Mouse (Mus musculus): Measurements from ENCODE around the gene Eps8. TPM values are rescaled to one million over a fixed set of nuclear protein-coding genes. Genes with fewer than 3 reads are reported as not detected.

The Eps8 gene
- polyA plus RNA-seq, 1 experiment, result 23.0 TPM

GRCm38 (mm10) chr6:137565890-137566289 lies 88.8 kb downstream of the Eps8 start:
- no peak overlapping the region for H3K27ac ChIP-seq (ENCODE audit: insufficient read depth, low read length)
- TF ChIP-seq POLR2A (IDR thresholded peaks at IDR 0.05; ENCODE audit: extremely low read depth, insufficient read depth, low read length) (no peak), CTCF (IDR thresholded peaks at IDR 0.05; ENCODE audit: extremely low read depth, insufficient read depth, low read length) (no peak)
- H3K4me3 ChIP-seq (ENCODE audit: insufficient read depth, low read length), result no peak overlapping the region
- H3K4me1 ChIP-seq (ENCODE audit: control insufficient read depth, insufficient read depth, low read length), result peaks cover 2% of the 10 kb centered on the region

- H3K27ac ChIP-seq (ENCODE audit: insufficient read depth, low read length), result no peak overlapping the region
- TF ChIP-seq CTCF (IDR thresholded peaks at IDR 0.05; ENCODE audit: extremely low read depth, insufficient read depth, low read length) (no peak), POLR2A (IDR thresholded peaks at IDR 0.05; ENCODE audit: extremely low read depth, insufficient read depth, low read length) (no peak)
Measured at GRCm38 (mm10) chr6:137565454-137565853, 89.2 kb downstream of the Eps8 start.

GRCm38 (mm10) chr6:137560358-137560859 lies 94.3 kb downstream of the Eps8 start:
- H3K27ac ChIP-seq (ENCODE audit: insufficient read depth, low read length), result 0 out of 2 replicates have a peak overlapping the region, but pooled peaks have one; percentile 46
- TF ChIP-seq CTCF (IDR thresholded peaks at IDR 0.05; ENCODE audit: extremely low read depth, insufficient read depth, low read length), result no peak
- no peak for TF ChIP-seq POLR2A (IDR thresholded peaks at IDR 0.05; ENCODE audit: extremely low read depth, insufficient read depth, low read length)

More at GRCm38 (mm10) chr6:137565454-137565853, 89.2 kb downstream of the Eps8 start:
- peaks cover 2% of the 10 kb centered on the region; the same call in 1 of the 2 replicates for H3K4me1 ChIP-seq (ENCODE audit: control insufficient read depth, insufficient read depth, low read length)
- H3K4me3 ChIP-seq (ENCODE audit: insufficient read depth, low read length), result no peak overlapping the region

GRCm38 (mm10) chr6:137558840-137559239 lies 95.8 kb downstream of the Eps8 start:
- H3K27ac ChIP-seq (ENCODE audit: insufficient read depth, low read length), result no peak overlapping the region
- TF ChIP-seq POLR2A (IDR thresholded peaks at IDR 0.05; ENCODE audit: extremely low read depth, insufficient read depth, low read length) (no peak), CTCF (IDR thresholded peaks at IDR 0.05; ENCODE audit: extremely low read depth, insufficient read depth, low read length) (no peak)
- H3K4me3 ChIP-seq (ENCODE audit: insufficient read depth, low read length), result no peak overlapping the region
- peaks cover 2% of the 10 kb centered on the region; the same call in 1 of the 2 replicates for H3K4me1 ChIP-seq (ENCODE audit: control insufficient read depth, insufficient read depth, low read length)

More at GRCm38 (mm10) chr6:137560358-137560859, 94.3 kb downstream of the Eps8 start:
- Histone ChIP-seq H3K4me3 (ENCODE audit: insufficient read depth, low read length) (no peak overlapping the region), H3K4me1 (ENCODE audit: control insufficient read depth, insufficient read depth, low read length) (peaks cover 2% of the 10 kb centered on the region; the same call in 1 of the 2 replicates)

GRCm38 (mm10) chr6:137557671-137558070 lies 97.0 kb downstream of the Eps8 start:
- H3K27ac ChIP-seq (ENCODE audit: insufficient read depth, low read length), result no peak overlapping the region
- TF ChIP-seq POLR2A (IDR thresholded peaks at IDR 0.05; ENCODE audit: extremely low read depth, insufficient read depth, low read length) (no peak), CTCF (IDR thresholded peaks at IDR 0.05; ENCODE audit: extremely low read depth, insufficient read depth, low read length) (no peak)
- H3K4me3 ChIP-seq (ENCODE audit: insufficient read depth, low read length), result no peak overlapping the region
- H3K4me1 ChIP-seq (ENCODE audit: control insufficient read depth, insufficient read depth, low read length), result peaks cover 2% of the 10 kb centered on the region; the same call in 1 of the 2 replicates

GRCm38 (mm10) chr6:137557159-137557558 lies 97.5 kb downstream of the Eps8 start:
- H3K27ac ChIP-seq (ENCODE audit: insufficient read depth, low read length), result no peak overlapping the region
- TF ChIP-seq POLR2A (IDR thresholded peaks at IDR 0.05; ENCODE audit: extremely low read depth, insufficient read depth, low read length) (no peak), CTCF (IDR thresholded peaks at IDR 0.05; ENCODE audit: extremely low read depth, insufficient read depth, low read length) (no peak)
- no peak overlapping the region for H3K4me3 ChIP-seq (ENCODE audit: insufficient read depth, low read length)
- H3K4me1 ChIP-seq (ENCODE audit: control insufficient read depth, insufficient read depth, low read length), result peaks cover 2% of the 10 kb centered on the region; the same call in 1 of the 2 replicates

- peaks cover 2% of the 10 kb centered on the region; the same call in 1 of the 2 replicates for H3K4me1 ChIP-seq (ENCODE audit: control insufficient read depth, insufficient read depth, low read length)
- H3K27ac ChIP-seq (ENCODE audit: insufficient read depth, low read length), result no peak overlapping the region
- no peak overlapping the region for H3K4me3 ChIP-seq (ENCODE audit: insufficient read depth, low read length)
- TF ChIP-seq CTCF (IDR thresholded peaks at IDR 0.05; ENCODE audit: extremely low read depth, insufficient read depth, low read length), result no peak
- no peak for TF ChIP-seq POLR2A (IDR thresholded peaks at IDR 0.05; ENCODE audit: extremely low read depth, insufficient read depth, low read length)
Measured at GRCm38 (mm10) chr6:137556636-137557035, 98.0 kb downstream of the Eps8 start.

- TF ChIP-seq POLR2A (IDR thresholded peaks at IDR 0.05; ENCODE audit: extremely low read depth, insufficient read depth, low read length) (no peak), CTCF (IDR thresholded peaks at IDR 0.05; ENCODE audit: extremely low read depth, insufficient read depth, low read length) (no peak)
- H3K4me1 ChIP-seq (ENCODE audit: control insufficient read depth, insufficient read depth, low read length), result no peaks in the 10 kb centered on the region; the same call in 1 of the 2 replicates
- no peak overlapping the region for H3K4me3 ChIP-seq (ENCODE audit: insufficient read depth, low read length)
Measured at GRCm38 (mm10) chr6:137550181-137550580, 104.5 kb downstream of the Eps8 start.

GRCm38 (mm10) chr6:137548613-137549012 lies 106.1 kb downstream of the Eps8 start:
- H3K27ac ChIP-seq (ENCODE audit: insufficient read depth, low read length), result no peak overlapping the region
- no peak overlapping the region for H3K4me3 ChIP-seq (ENCODE audit: insufficient read depth, low read length)
- no peak for TF ChIP-seq CTCF (IDR thresholded peaks at IDR 0.05; ENCODE audit: extremely low read depth, insufficient read depth, low read length)
- no peak for TF ChIP-seq POLR2A (IDR thresholded peaks at IDR 0.05; ENCODE audit: extremely low read depth, insufficient read depth, low read length)
- no peaks in the 10 kb centered on the region; the same call in 1 of the 2 replicates for H3K4me1 ChIP-seq (ENCODE audit: control insufficient read depth, insufficient read depth, low read length)

More at GRCm38 (mm10) chr6:137550181-137550580, 104.5 kb downstream of the Eps8 start:
- no peak overlapping the region for H3K27ac ChIP-seq (ENCODE audit: insufficient read depth, low read length)

- no peak overlapping the region for H3K4me3 ChIP-seq (ENCODE audit: insufficient read depth, low read length)
- TF ChIP-seq CTCF (IDR thresholded peaks at IDR 0.05; ENCODE audit: extremely low read depth, insufficient read depth, low read length) (no peak), POLR2A (IDR thresholded peaks at IDR 0.05; ENCODE audit: extremely low read depth, insufficient read depth, low read length) (no peak)
- no peak overlapping the region for H3K27ac ChIP-seq (ENCODE audit: insufficient read depth, low read length)
- peaks cover 4% of the 10 kb centered on the region; the same call in 1 of the 2 replicates for H3K4me1 ChIP-seq (ENCODE audit: control insufficient read depth, insufficient read depth, low read length)
Measured at GRCm38 (mm10) chr6:137547555-137547954, 107.1 kb downstream of the Eps8 start.

Measured in cortical plate, adult 2 months (tissue).